Comparison of ENCODE assay signal across 19 mouse cellular contexts in the genomic region with DNA sequence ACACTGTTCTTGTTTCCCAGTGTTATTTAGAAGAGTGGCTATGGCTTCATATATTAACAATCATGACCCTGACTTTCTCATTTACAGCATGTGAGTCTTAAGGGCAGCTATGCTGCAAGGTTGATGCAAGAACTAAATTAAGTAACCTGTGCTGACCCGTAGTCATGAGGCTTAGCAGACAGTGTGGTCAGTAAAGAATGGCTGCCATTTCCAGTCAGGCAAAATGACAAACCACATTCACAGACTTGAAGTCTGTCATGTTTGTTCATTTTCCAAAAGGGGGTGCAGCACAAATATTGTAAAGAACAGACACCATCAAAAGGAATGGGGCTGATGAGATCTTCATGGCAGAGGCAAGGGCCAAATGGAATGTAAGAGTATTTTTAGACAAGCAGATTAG.
DNase-seq lines count a peak whose midpoint lies in the region; ATAC-seq lines count a peak whose summit lies in the region.
"Had no signal": no experiment of that assay in that cellular context is flagged by ENCODE, and none has a peak within 500 bp of the region (broad histone marks: within the 10 kb centered on the region; RNA-seq: fewer than 3 reads in every experiment).

No protein-coding gene starts in this region.

- no peaks in the 10 kb centered on the region for H3K36me3 ChIP-seq in hindbrain, embryonic 13.5 days
- H3K36me3 ChIP-seq: embryonic facial prominence, embryonic 10.5 days; embryonic facial prominence, embryonic 12.5 days; forebrain, embryonic 15.5 days had no signal

- no peak overlapping the region for H3K27ac ChIP-seq in hindbrain, embryonic 13.5 days
- H3K27ac ChIP-seq: embryonic facial prominence, embryonic 10.5 days; embryonic facial prominence, embryonic 12.5 days; forebrain, embryonic 13.5 days; forebrain, embryonic 15.5 days had no signal

- DNase-seq in heart, adult 11 months: peak; percentile 40
- no peak for DNase-seq in heart, postnatal 14 days
- DNase-seq in fibroblast of lung, adult 2 months (ENCODE audit: low read depth): peak; percentile 69
- DNase-seq in right cerebral cortex, postnatal 14 days: no peak
- DNase-seq: adrenal gland, adult 2 months; adrenal gland, postnatal 10 days; adrenal gland, postnatal 25 days; cerebellum, adult 11 months; cerebellum, adult 2 months; cerebellum, adult 9-10 months; cerebellum, postnatal 10 days; cerebellum, postnatal 25 days; forebrain, postnatal 0 days had no signal

- no peak overlapping the region for H3K4me3 ChIP-seq in hindbrain, embryonic 13.5 days
- H3K4me3 ChIP-seq: embryonic facial prominence, embryonic 10.5 days; embryonic facial prominence, embryonic 12.5 days; erythroblast, embryonic 14.5 days; forebrain, embryonic 13.5 days; forebrain, embryonic 15.5 days had no signal

- no peaks in the 10 kb centered on the region for H3K4me1 ChIP-seq in hindbrain, embryonic 13.5 days (replicated peaks)
- H3K4me1 ChIP-seq: embryonic facial prominence, embryonic 10.5 days; embryonic facial prominence, embryonic 12.5 days; forebrain, embryonic 13.5 days; forebrain, embryonic 15.5 days had no signal

- H3K9ac ChIP-seq in hindbrain, embryonic 13.5 days: no peak overlapping the region
- H3K9ac ChIP-seq: embryonic facial prominence, embryonic 12.5 days; forebrain, embryonic 13.5 days; forebrain, embryonic 15.5 days; forebrain, postnatal 0 days had no signal

- WGBS in hindbrain, embryonic 13.5 days: 84% methylated on average over 1 of the region's 1 CpGs

- no peaks in the 10 kb centered on the region for H3K9me3 ChIP-seq in hindbrain, embryonic 13.5 days
- H3K9me3 ChIP-seq: embryonic facial prominence, embryonic 10.5 days; embryonic facial prominence, embryonic 12.5 days; forebrain, embryonic 13.5 days; forebrain, embryonic 15.5 days had no signal

- no peak for ATAC-seq in hindbrain, embryonic 13.5 days (ENCODE audit: low FRiP score)
- ATAC-seq: forebrain, embryonic 13.5 days; forebrain, embryonic 15.5 days; forebrain, postnatal 0 days had no signal

- no peak overlapping the region for H3K4me2 ChIP-seq in hindbrain, embryonic 13.5 days
- H3K4me2 ChIP-seq: embryonic facial prominence, embryonic 12.5 days; forebrain, embryonic 13.5 days; forebrain, embryonic 15.5 days had no signal

- intact Hi-C loops in heart, postnatal 14 days (cut with DNase I): no loop called here

- no peaks in the 10 kb centered on the region for H3K27me3 ChIP-seq in hindbrain, embryonic 13.5 days
- H3K27me3 ChIP-seq: embryonic facial prominence, embryonic 12.5 days; forebrain, embryonic 13.5 days; forebrain, embryonic 15.5 days had no signal

Comparison
In these comparisons a context has a peak if more than half of its experiments do, and no peak if none do; other contexts are left out.
1. DNase-seq: peak in heart, adult 11 months (single experiment) and fibroblast of lung, adult 2 months (single experiment); none in heart, postnatal 14 days (0 of 2) and right cerebral cortex, postnatal 14 days (single experiment).